Mouse (Mus musculus) CD4-positive naive resting alpha-beta T cell, adult 57 days (primary cell): Measurements from ENCODE around the gene Lrrfip1. TPM values are rescaled to one million over a fixed set of nuclear protein-coding genes. Genes with fewer than 3 reads are reported as not detected.

Source experiments
- total RNA-seq: library from RNA; stranded (reverse); gene quantifications from one replicate; pipeline ENCODE4 v1.2.4, GENCODE M21; 2023

The Lrrfip1 gene
- 235 TPM for total RNA-seq

DNA sequence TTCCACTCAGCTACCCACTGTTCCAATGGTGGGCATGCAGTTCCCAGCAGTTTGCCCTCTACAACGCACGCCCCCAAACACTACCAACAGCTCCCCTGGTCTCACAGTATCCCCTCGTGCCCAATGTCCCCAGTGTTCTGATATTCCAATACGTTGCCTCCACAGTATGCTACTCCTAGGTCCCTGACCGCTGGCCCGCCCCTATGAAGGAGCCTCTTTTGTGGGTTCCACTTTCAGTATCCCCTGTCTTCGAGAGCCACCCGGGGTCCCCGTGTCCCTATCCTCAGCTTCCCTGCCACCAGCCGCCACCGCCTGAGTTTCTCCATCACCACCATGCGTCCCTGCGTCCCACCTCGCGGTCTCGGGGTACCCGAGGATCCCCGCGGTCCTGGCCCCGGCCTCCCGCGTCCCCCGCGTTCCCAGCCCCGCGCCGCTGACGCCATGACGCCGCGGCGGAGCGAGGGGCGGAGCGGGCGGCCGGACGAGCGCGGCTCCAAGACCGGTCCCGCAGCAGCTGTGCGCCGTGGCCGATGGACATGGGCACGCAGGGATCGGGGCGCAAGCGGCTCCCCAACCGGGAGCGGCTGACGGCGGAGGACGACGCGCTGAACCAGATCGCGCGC is at the start of gene Lrrfip1:
Gene Lrrfip1, plus strand, starts transcription at position 470 of the 623 bp plus-strand sequence.

GRCm38 (mm10) chr1:90952808-90953207 is 45.7 kb upstream of the Lrrfip1 start, which contains the start of gene Prlh:
Gene Prlh (plus strand): TSS chr1:90953108.

GRCm38 (mm10) chr1:90969347-90969784 is 29.2 kb upstream of the Lrrfip1 start, which contains the start of gene Rab17:
Gene Rab17 (minus strand): TSS chr1:90969661.

GRCm38 (mm10) chr1:91144813-91145212 is 146.3 kb downstream of the Lrrfip1 start, which contains the start of gene Rbm44:
Gene Rbm44 (plus strand): TSS chr1:91145089.

Other genes starting within 250 kb of the Lrrfip1 start
- 0.35 TPM for gene Col6a3, start 154.8 kb upstream of the Lrrfip1 start, total RNA-seq
- not detected for gene Mlph, start 83.7 kb upstream of the Lrrfip1 start, total RNA-seq
- gene Prlh, start 45.6 kb upstream of the Lrrfip1 start, total RNA-seq = not detected
- gene Rab17, start 29.1 kb upstream of the Lrrfip1 start, total RNA-seq = not detected
- 1.2 TPM for gene Rbm44, start 146.4 kb downstream of the Lrrfip1 start, total RNA-seq
- 23.0 TPM for gene Ramp1, start 181.1 kb downstream of the Lrrfip1 start, total RNA-seq